Mouse (Mus musculus): ENCODE measurements around the gene Cd8a.

DNA sequence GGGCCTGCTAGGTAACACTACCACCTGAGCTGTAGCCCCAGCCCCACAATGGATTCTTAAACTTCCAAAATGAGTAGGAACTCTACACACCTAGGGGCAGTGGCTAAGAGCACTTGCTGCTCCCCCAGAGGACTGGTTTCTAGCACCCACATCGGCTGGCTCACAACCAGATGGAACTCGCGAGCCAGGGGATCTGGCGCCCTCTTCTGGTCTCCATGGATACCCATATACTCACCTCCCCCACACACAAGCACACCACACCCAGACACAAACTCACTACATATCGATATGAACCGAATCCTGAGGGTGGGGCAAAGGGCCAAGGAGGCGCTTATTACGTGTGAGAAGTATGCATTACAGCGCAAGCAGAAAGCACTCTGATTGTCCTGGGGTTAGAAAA, 25.2 kb upstream of the Cd8a start:
- TF ChIP-seq EP300 (IDR thresholded peaks at IDR 0.05; ENCODE audit: insufficient read depth, low read depth, low read length), result no peak
- TF ChIP-seq CTCF (IDR thresholded peaks at IDR 0.05), result no peak

Measured in heart, adult 2 months (tissue).